Mouse (Mus musculus) E14TG2a.4 (cell line): ENCODE measurements around the gene Gorab.

ENCODE experiments used
- CTCF ChIP-seq: conservative IDR thresholded peaks from 2 replicates; pipeline ENCODE4 v1.5.1; 2014; ENCODE audit warnings: low read length
- NANOG ChIP-seq: IDR thresholded peaks from 2 replicates; pipeline ENCODE4 v1.6.1; 2014; ENCODE audit warnings: borderline replicate concordance, low read length, mixed read lengths
- POU5F1 ChIP-seq: IDR thresholded peaks from 2 replicates; pipeline ENCODE4 v1.6.1; 2014; ENCODE audit warnings: low read length, borderline replicate concordance

DNA sequence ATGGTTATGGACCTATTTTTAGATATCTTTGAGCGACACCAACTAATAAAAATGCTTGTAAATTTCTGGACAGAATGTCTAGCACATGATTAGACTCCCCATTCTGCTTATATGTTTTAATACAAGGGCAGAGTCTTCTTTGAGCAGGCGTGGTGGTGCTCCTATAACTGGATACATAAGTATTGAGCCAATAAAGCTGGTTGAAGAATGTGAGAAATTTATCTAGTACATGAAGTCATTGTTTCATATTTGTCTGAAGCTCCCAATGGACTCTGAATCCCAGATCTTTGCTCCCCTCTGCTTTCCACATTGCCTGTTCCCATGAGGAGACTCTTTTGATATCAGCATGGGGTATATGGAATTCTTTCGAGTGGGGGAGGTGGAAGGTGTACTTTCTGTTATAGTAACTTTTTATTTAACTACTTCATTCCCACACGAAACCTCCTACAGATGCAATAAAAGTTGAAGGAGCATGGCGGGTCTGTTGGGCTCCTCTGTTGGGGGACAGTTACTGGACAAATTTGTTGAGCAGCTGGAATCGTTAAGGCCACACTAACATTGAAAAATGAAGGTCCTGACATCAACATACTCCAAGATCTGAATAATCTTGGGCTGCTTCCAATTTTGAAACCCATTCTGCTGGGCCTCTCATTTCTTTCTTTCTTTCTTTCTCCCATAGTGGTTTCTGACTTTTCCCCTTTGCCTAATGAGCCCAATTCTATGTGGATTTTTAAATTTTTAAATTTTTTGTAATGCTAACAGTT is 26.5 kb downstream of the Gorab start:
- TF ChIP-seq CTCF (no peak), NANOG (no peak), POU5F1 (no peak)
